Mouse (Mus musculus) T-cell, adult 66 days (primary cell): Measurements from ENCODE around the gene Psg16. TPM values are rescaled to one million over a fixed set of nuclear protein-coding genes. Genes with fewer than 3 reads are reported as not detected.

ENCODE experiments used
- total RNA-seq, 2 experiments: library from RNA; stranded (reverse); gene quantifications; 3 replicates in 1 of 2; 4 replicates in 1 of 2; pipeline ENCODE4 v1.2.4; 2023

Gene Psg16
- under 1 TPM in 1 of 2 experiments, not detected in 1; 0.12 TPM for total RNA-seq

GRCm38 (mm10) chr7:17073904-17074615 lies at the start of gene Psg16:
Psg16 (plus strand) TSS chr7:17074040.

GRCm38 (mm10) chr7:17027588-17028343 lies 46.1 kb upstream of the Psg16 start, which contains the start of gene Ppp5c:
Ppp5c (minus strand) TSS chr7:17027924.

GRCm38 (mm10) chr7:17062389-17062788 lies 11.5 kb upstream of the Psg16 start, which contains the start of gene Hif3a:
Hif3a (minus strand) TSS chr7:17062427.

GRCm38 (mm10) chr7:17149931-17150330 lies 76.1 kb downstream of the Psg16 start, which contains the start of gene Ceacam3:
Ceacam3 (plus strand) TSS chr7:17150282.

Other genes starting within 250 kb of the Psg16 start
- 100 to 1,000 TPM; 225 to 233 TPM for gene Prkd2, start 231.1 kb upstream of the Psg16 start, total RNA-seq
- under 1 TPM; 0.29 to 0.56 TPM for gene Dact3, start 198.7 kb upstream of the Psg16 start, total RNA-seq
- not detected for gene Gng8, start 182.3 kb upstream of the Psg16 start, total RNA-seq
- gene Ptgir, start 167.6 kb upstream of the Psg16 start, total RNA-seq: 1 to 10 TPM; 1.5 to 1.9 TPM
- 100 to 1,000 TPM; 118 to 124 TPM for gene Calm3, start 149.9 kb upstream of the Psg16 start, total RNA-seq
- gene Pnmal2, start 129.4 kb upstream of the Psg16 start, total RNA-seq: not detected
- not detected for gene Pnmal1, start 114.4 kb upstream of the Psg16 start, total RNA-seq
- gene Gm42372, start 91.0 kb upstream of the Psg16 start, total RNA-seq: 1 to 10 TPM; 2.7 to 3.4 TPM
- under 1 TPM in 1 of 2 experiments, not detected in 1; 0.29 TPM for gene Ccdc8, start 81.3 kb upstream of the Psg16 start, total RNA-seq
- gene Ppp5c, start 46.1 kb upstream of the Psg16 start, total RNA-seq: 100 to 1,000 TPM in 1 of 2 experiments, 10 to 100 TPM in 1; 92.5 to 103 TPM
- gene Hif3a, start 11.6 kb upstream of the Psg16 start, total RNA-seq: 1 to 10 TPM; 1.3 to 3.4 TPM
- not detected for gene Ceacam3, start 76.2 kb downstream of the Psg16 start, total RNA-seq
- gene Psg29, start 129.4 kb downstream of the Psg16 start, total RNA-seq: not detected